ENCODE assay signal across 19 mouse cellular contexts in the genomic region with DNA sequence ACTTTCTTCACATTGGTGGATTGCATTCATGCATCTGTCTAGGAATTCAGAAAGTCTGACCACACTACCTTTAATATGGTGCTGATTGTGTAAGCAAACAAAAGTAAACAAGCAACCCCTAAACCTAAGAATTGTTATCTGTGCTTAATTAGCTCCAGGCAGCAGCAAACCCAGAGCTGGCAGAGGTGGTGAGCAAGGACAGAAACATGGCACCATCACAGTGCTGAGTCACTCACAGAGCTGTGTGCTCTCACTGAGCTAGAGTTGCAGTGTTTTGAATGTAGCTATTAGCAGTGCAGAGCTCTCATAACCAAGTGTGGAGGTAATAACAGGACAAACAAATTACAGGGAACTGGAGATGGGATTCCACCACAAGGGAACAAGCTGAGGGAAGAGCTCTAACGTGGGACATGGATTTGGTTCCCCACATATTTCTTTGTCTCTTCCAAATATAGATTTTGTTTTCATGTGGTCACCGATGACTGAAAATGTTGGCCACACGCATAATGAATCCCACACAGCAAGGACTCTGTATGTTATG. TPM values are rescaled to one million over a fixed set of nuclear protein-coding genes. Genes with fewer than 3 reads are reported as not detected.
DNase-seq lines count a peak whose midpoint lies in the region; ATAC-seq and TF ChIP-seq lines count a peak whose summit lies in the region.
"Had no signal": no experiment of that assay in that cellular context is flagged by ENCODE, and none has a peak within 500 bp of the region (broad histone marks: within the 10 kb centered on the region; RNA-seq: fewer than 3 reads in every experiment).

No protein-coding gene starts in this region.

- intact Hi-C loops in heart, adult 2 months (cut with DNase I): no loop called here

- no peaks in the 10 kb centered on the region for H3K9me3 ChIP-seq in embryonic facial prominence, embryonic 15.5 days (replicated peaks)
- H3K9me3 ChIP-seq: forebrain, embryonic 13.5 days; heart, embryonic 13.5 days; hindbrain, embryonic 12.5 days had no signal

- H3K4me1 ChIP-seq in heart, adult 2 months (ENCODE audit: control insufficient read depth, insufficient read depth, low read length): peaks cover 3% of the 10 kb centered on the region
- H3K4me1 ChIP-seq in embryonic facial prominence, embryonic 15.5 days: no peaks in the 10 kb centered on the region
- H3K4me1 ChIP-seq: forebrain, embryonic 13.5 days; hindbrain, embryonic 12.5 days had no signal

- no peaks in the 10 kb centered on the region for H3K27me3 ChIP-seq in heart, adult 2 months (ENCODE audit: control insufficient read depth, insufficient read depth, low read length)
- H3K27me3 ChIP-seq in embryonic facial prominence, embryonic 15.5 days: no peaks in the 10 kb centered on the region
- H3K27me3 ChIP-seq: forebrain, embryonic 13.5 days; heart, embryonic 13.5 days; hindbrain, embryonic 12.5 days had no signal

- TF ChIP-seq CTCF in heart, adult 2 months (IDR thresholded peaks at IDR 0.05): no peak

- H3K36me3 ChIP-seq in heart, adult 2 months (ENCODE audit: control insufficient read depth, insufficient read depth, low read length): no peaks in the 10 kb centered on the region; the same call in 1 of the 2 replicates
- H3K36me3 ChIP-seq in embryonic facial prominence, embryonic 15.5 days: no peaks in the 10 kb centered on the region
- H3K36me3 ChIP-seq: heart, embryonic 13.5 days; hindbrain, embryonic 12.5 days had no signal

- no peaks in the 10 kb centered on the region for H3K79me2 ChIP-seq in heart, adult 2 months (replicated peaks; ENCODE audit: control insufficient read depth, insufficient read depth, low read length)

- peak; percentile 51; the same call in 1 of the 2 replicates for ATAC-seq in embryonic facial prominence, embryonic 15.5 days (ENCODE audit: insufficient number of reproducible peaks, low FRiP score, low TSS enrichment, low read depth)
- ATAC-seq: forebrain, embryonic 13.5 days; forebrain, postnatal 0 days; hindbrain, embryonic 16.5 days; inflammation-experienced regulatory T-cells, adult 6 months; intestine, postnatal 0 days had no signal

- 72% methylated on average over 3 of the region's 3 CpGs for WGBS in heart, adult 2 months
- 43% methylated on average over 3 of the region's 3 CpGs for WGBS in embryonic facial prominence, embryonic 15.5 days

- no peak overlapping the region for H3K4me2 ChIP-seq in embryonic facial prominence, embryonic 15.5 days (replicated peaks)
- H3K4me2 ChIP-seq: forebrain, embryonic 13.5 days; heart, embryonic 13.5 days; hindbrain, embryonic 12.5 days had no signal

- peak overlapping the region; percentile 16; the same call in 1 of the 2 replicates for H3K27ac ChIP-seq in heart, adult 2 months
- no peak overlapping the region; the same call in 1 of the 2 replicates for H3K27ac ChIP-seq in embryonic facial prominence, embryonic 15.5 days (replicated peaks)
- H3K27ac ChIP-seq: forebrain, embryonic 13.5 days; heart, embryonic 13.5 days; hindbrain, embryonic 12.5 days had no signal

- TF ChIP-seq EP300 in heart, adult 2 months (IDR thresholded peaks at IDR 0.05; ENCODE audit: insufficient read depth, low read depth, low read length): no peak

- no peak overlapping the region for H3K9ac ChIP-seq in heart, adult 2 months (ENCODE audit: low read depth, low read length)
- H3K9ac ChIP-seq in embryonic facial prominence, embryonic 15.5 days: no peak overlapping the region
- H3K9ac ChIP-seq: forebrain, embryonic 13.5 days; forebrain, postnatal 0 days; heart, embryonic 13.5 days; hindbrain, embryonic 12.5 days had no signal

- no peak overlapping the region for H3K4me3 ChIP-seq in heart, adult 2 months
- no peak overlapping the region for H3K4me3 ChIP-seq in embryonic facial prominence, embryonic 15.5 days (replicated peaks)
- H3K4me3 ChIP-seq: forebrain, embryonic 13.5 days; heart, embryonic 13.5 days; hindbrain, embryonic 12.5 days had no signal

- DNase-seq in adrenal gland, adult 2 months: peak; percentile 36
- DNase-seq in adrenal gland, adult 18-20 months (ENCODE audit: low spot score in 2 of 2): no peak
- no peak for DNase-seq in heart, adult 2 months
- no peak for DNase-seq in heart, adult 18-20 months
- DNase-seq in right cerebral cortex, postnatal 10 days (ENCODE audit: low spot score in 2 of 2): no peak
- DNase-seq in ovary, postnatal 10 days (ENCODE audit: low spot score): no peak
- DNase-seq: adrenal gland, postnatal 25 days; cerebellum, adult 2 months; cerebellum, postnatal 10 days; forebrain, postnatal 0 days; gastrocnemius, postnatal 10 days; heart, postnatal 4 days had no signal

- no peak for TF ChIP-seq POLR2A in heart, adult 2 months (IDR thresholded peaks at IDR 0.05; ENCODE audit: insufficient read depth, low read depth, low read length)

RNA-seq across cellular contexts. Expression of gene Raph1, which starts 37.6 kb away (rescaled TPM):
- 100 to 1,000 TPM; 123 to 150 TPM for total RNA-seq in adrenal gland, adult 2 months (2021)
- polyA plus RNA-seq in adrenal gland, adult 2 months (2012; rRNA removed): 7.0 and 7.5 TPM in 2 replicates
- total RNA-seq in adrenal gland, adult 18-20 months (2021): 100 to 1,000 TPM; 141 to 212 TPM
- total RNA-seq in heart, adult 2 months (2021): 100 to 1,000 TPM; 111 to 152 TPM
- polyA plus RNA-seq in heart, adult 2 months (2012; rRNA removed): 17.1 and 27.3 TPM in 2 replicates
- total RNA-seq in heart, adult 18-20 months (2021): 100 to 1,000 TPM in 1 of 2 experiments, 10 to 100 TPM in 1; 95.8 to 122 TPM
- 25.5 and 28.8 TPM in 2 replicates for polyA plus RNA-seq in embryonic facial prominence, embryonic 15.5 days (2015; fragmentation: Nextera tagmentation; extraction: Ambion mirVana)
